Mouse (Mus musculus): ENCODE measurements around the gene Hdgfl2. TPM values are rescaled to one million over a fixed set of nuclear protein-coding genes. Genes with fewer than 3 reads are reported as not detected.
"Not testable (repeated sequence)": the region's sequence is repeated elsewhere in the genome, so short reads cannot be mapped to it uniquely, and the experiment has no call there.

Gene Hdgfl2
- total RNA-seq, 2 experiments from 2014 or later: 99.8 to 115 TPM

DNA sequence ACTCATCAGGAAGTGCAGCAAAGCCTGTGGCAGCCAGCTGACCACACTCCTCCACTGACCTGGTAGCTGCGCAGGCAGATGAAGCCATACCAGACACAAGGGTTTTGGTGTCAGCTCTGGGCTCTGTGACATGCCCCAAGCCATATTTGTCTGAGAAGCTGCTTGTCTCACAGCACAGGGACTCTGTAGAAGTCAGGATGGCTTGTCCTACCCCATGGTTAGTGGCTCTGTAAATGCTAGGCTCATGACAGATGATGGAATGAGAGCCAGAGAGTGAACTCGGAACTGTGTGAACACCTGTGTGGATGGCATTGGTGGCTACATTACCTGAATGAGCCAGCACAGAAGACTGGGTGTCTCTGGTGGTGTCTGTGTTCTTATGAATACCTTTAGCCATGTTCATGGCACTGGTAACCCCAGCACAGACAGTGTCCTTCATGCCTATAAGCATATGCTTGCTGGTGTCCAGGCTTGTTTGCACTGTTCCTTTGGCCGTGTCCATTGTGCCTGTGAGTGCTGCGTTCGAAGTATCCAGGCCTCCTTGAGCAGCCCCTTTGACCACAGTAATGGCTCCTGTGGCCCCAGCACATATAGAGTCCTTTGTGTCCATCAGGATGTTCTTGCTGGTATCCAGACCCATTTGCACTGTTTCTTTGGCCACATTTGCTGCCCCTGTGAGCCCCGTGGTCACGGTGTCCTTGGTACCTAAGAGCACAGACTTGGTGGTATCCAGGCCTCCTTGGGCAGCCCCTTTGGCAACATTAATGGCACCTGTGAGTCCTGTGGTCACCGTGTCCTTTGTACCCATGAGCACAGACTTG, 24.2 kb downstream of the Hdgfl2 start:
- DNase-seq (ENCODE audit: low spot score in 2 of 2): no peak

GRCm38 (mm10) chr17:56104821-56105220, 25.4 kb downstream of the Hdgfl2 start:
- DNase-seq (ENCODE audit: low spot score in 2 of 2): not testable (repeated sequence)

DNA sequence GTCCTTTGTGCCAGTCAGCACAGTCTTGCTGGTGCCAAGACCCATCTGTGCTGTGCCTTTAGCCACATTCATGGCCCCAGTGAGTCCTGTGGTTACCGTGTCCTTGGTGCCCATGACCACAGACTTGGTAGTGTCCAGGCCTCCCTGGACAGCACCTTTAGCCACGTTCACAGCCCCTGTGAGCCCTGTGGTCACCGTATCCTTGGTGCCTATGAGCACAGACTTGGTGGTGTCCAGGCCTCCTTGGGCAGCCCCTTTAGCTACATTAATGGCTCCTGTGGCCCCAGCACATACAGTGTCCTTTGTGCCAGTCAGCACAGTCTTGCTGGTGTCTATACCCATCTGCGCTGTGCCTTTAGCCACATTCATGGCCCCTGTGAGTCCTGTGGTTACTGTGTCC, 27.0 kb downstream of the Hdgfl2 start:
- DNase-seq (ENCODE audit: low spot score in 2 of 2): not testable (repeated sequence)

- no peak for DNase-seq (ENCODE audit: low spot score in 2 of 2)
Measured at GRCm38 (mm10) chr17:56106981-56107380, 27.5 kb downstream of the Hdgfl2 start.

DNA sequence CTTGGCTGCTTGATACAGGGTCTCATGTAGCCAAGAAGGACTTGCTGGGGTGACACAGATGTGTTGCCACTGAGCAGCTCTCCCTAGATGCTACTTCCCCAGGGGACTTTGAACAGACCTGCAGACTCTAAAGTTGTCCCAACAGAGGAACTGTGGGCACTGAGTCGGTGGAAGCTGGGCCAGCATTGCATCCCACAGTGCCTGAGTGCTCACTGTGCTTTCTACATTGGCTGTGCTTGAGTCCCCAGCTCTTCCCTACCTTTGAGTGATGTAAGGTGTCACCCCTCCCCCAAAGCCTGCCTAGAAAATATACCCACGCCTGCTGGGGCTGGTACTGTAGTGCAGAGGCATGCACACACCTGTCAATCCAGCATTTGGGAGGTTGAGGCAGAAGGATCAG, 28.3 kb downstream of the Hdgfl2 start:
- DNase-seq (ENCODE audit: low spot score in 2 of 2): no peak

DNA sequence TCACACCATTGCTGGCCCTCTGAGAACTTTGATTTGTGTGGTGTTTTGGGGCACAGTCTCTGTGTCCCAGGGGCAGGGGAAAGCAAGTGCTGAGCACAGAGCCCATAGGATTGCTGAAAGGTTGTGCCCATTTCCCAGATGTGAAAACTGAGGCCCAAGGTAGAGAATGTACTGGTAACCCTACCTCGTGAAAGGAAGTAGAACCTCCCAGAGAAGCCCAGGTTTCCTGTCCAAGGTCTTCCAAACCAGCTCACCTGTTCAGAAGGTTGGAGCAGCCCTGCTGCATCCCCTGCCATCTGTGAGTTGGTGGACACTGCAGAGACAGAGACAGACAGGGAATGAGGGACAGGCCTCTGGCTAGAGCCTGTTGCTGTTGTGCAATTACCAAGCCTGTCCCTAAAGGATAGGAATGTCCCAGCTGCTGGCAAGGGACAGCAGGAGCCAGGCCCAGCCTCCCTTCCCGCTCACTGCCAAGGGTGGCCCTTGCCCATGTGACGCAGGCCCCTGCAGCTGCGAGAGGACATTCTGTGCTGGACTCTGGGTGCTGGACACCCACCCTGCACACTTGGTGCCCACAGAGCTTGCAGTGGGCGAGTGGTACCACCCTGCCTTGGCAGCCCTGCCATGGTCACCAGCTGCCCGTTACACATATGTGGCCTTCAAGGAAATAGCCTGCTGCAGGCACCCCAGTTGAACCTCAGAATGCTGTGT, 29.1 kb downstream of the Hdgfl2 start:
- peak; percentile 50 to 57 for DNase-seq (ENCODE audit: low spot score in 2 of 2)

DNA sequence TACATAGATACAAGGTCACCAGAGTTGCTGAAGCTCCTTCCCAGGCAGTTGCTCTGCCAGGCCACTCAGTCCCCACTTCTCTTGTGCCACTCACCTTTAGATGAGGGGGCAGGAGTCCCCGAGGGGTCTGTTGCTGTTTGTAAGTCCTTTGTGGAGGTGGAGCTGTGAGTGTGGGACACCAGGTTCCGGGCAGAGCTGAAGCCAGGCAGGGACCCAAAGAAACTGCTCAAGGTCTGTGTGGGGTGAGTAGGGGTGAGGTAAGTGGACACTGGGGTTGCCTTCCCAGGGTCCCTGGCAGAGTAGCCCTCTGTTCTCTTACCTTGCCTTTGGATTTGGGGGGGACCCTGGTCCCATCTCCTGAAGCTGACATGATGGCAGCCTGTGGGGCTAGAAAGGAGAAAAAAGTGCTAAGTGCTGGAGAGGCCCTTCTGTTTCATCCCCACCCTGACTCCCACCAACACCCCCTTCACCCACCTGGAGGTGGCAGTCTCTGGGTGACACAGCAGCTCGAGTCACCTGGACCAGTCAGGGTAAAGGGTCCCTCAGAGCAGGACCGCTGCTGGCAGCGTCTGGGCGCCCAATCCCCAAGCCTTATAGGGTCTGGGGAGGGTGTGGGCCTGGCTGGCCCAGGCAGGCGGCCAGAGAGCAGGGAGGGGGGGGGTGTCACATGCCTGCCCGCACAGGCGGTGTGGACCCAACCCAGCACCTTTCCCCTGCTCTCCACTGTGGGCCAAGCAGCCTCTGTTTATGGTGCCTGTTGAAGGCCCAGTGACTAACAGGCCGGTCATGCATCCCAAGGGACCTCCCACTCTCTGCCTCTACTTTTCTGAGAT, 30.0 kb downstream of the Hdgfl2 start, which contains the start of gene Plin4:
Gene Plin4 (minus strand): TSS at position 585 of the 833 bp plus-strand sequence.
- no peak for DNase-seq (ENCODE audit: low spot score in 2 of 2)

DNA sequence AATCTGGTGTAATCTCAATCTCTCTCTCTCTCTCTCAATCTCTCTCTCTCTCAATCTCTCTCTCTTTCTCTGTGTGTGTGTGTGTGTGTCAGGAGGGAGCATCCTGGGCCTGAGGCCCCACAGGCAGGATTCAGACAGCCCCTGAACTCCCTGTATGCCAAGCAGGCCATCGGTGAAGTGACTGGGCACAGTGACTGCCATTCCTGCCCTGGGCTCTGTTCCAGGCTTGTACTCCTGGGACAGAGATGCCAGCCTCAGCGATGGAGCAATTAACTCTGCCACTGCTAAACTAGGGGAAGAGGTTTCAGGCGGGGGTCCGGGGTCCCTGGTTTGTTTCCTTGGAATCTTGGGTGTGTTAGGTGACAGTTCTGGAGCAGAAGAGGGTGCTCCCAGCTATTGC, 31.1 kb downstream of the Hdgfl2 start:
- peak in 1 of 2 experiments; percentile 47 for DNase-seq (ENCODE audit: low spot score in 2 of 2)

DNA sequence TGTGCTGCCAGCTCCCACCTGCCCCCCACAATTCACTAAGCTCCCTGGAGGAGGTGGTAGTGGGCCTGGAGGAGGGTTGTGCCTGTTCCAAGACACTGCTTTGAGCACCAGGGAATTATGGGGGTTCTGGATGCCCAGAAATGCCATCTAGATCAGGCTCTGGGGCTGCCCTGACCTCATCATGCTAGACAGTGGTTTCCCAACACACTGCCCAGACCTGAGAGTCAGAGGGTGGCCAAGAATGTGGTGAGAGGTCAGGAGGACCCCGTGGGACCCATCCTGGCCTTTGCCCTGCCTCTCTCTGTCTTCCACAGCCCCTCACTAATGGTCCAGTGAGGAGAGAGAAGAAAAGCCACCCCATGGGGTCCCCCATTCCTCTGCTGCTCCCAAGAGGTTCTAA, 31.6 kb downstream of the Hdgfl2 start:
- peak in 1 of 2 experiments; percentile 13 for DNase-seq (ENCODE audit: low spot score in 2 of 2)

DNA sequence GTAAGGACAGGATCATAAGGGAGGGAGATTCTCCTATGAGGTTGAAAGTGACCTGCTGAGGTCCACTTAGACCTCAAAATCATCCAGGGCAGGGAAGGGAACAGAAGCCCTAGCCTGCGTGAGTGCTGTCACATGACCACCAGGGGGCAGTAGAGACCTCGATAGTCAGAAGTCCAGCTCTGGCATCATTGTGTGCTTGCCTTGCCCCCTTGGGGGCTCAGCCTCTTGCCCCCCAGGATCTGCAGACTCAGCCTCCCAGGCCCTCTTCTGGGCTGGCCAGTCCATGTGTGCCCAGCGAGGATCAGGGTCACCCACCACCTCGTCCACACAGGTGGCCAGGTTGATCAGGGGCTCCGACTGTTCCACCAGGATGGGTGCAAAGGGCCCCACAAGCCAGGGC, 32.4 kb downstream of the Hdgfl2 start:
- peak; percentile 65 to 77 for DNase-seq (ENCODE audit: low spot score in 2 of 2)

GRCm38 (mm10) chr17:56112743-56113142, 33.3 kb downstream of the Hdgfl2 start:
- DNase-seq (ENCODE audit: low spot score in 2 of 2): no peak

DNA sequence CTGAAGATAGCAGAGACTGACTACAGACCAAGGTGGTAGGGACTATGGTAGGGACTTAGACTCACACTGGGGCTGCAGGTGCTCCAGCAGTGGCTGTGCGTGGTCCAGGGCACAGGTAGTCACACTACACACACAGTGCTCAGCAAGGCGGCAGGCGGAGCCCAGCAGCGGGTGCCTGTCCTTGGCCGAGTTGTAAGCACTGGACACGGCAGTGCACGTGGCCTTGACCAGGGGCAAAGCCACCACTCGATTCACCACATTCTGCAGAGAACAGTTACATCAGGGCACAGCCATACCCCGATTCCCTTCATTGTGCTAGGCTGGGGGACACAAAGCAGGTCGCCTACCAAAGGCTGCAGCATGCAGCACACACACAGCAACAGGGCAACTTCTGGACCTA, 36.8 kb downstream of the Hdgfl2 start:
- no peak for DNase-seq (ENCODE audit: low spot score in 2 of 2)

- DNase-seq (ENCODE audit: low spot score in 2 of 2): peak; percentile 49 to 68
Measured at GRCm38 (mm10) chr17:56117251-56117710, 37.8 kb downstream of the Hdgfl2 start, which contains the start of gene Plin5. TSS of gene Plin5 (minus strand) at chr17:56117596.

- no peak for DNase-seq (ENCODE audit: low spot score in 2 of 2)
Measured at GRCm38 (mm10) chr17:56119431-56119830, 40.0 kb downstream of the Hdgfl2 start.

DNA sequence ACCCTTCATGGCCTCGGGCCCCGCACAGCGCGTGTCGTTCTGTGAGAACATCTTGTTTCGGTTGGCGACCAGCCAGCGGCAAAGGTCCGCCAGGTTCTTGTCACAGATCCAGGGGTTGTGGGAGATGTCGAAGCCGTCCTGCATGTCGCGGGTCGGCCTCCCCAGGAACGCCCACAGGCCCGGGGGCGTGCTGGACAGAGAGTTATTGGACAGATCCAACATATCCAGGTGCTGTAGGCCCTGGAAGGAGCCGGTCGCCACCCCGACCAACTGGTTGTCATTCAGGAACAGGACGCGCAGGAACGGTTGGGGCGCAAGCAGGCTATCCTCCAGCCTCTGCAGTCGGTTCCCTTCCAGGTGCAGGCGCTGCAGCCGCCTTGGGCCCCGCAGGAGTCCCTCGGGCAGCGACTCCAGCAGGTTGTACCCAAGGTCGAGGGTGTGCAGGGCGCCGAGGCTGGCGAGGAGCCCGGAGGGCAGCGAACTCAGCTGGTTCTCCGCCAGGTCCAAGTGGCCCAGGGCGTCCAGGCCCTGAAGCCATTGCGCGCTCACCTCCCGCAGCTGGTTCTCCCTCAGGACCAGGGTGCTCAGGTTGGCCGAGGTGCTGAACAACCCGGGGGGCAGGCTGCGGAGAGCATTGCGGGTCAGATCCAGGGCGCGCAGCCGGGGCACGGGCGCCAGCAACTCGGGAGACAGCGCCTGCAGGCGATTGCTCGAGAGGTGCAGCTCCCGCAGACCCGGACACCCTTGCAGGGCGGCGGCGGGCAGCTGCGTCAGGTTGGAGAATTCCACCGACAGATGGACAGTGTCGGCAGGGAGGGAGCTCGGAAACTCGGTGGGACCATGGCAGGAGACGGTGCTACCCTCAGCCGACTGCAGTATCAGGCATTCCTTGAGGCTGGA, 40.8 kb downstream of the Hdgfl2 start:
- peak in 1 of 2 experiments; percentile 43 for DNase-seq (ENCODE audit: low spot score in 2 of 2)

- DNase-seq (ENCODE audit: low spot score in 2 of 2): no peak
Measured at GRCm38 (mm10) chr17:56121826-56122225, 42.4 kb downstream of the Hdgfl2 start, which contains the start of gene Lrg1. TSS of gene Lrg1 (minus strand) at chr17:56122001.

GRCm38 (mm10) chr17:56123161-56123560, 43.7 kb downstream of the Hdgfl2 start:
- no peak for DNase-seq (ENCODE audit: low spot score in 2 of 2)

DNA sequence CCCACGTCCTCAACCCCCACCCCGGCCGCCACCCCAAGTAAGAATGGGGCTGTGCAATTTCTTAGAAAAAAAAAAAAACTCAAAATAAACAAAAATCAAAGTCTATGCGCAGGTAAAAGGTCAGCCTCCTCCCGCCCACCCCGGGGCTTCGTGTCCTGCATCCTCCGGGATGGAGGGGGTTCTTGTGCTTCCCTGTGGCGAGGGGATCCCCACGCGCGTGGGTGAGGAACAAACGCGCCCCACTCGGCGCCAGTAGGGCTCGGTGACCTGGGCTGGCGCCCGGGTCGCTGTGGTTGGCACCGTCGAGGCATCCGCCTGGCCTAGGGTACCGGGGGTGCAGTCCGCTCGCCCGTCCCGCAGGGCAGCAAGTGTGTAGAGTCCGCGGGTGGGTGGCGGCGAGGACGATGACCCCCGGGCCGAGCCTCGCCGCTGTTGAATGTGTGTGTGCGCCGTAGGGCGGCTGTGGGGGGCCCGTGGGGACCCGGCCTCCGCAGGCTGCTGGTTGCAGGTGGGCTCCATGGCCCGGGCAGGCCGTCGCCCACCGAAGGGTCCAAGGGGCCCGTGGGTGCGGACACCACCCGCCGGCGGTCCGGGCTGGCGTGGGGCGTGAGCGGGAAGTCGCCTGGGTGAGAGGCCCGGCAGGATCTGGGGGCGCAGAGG, 44.4 kb downstream of the Hdgfl2 start:
- DNase-seq (ENCODE audit: low spot score in 2 of 2): no peak

Measured in layer of hippocampus, postnatal 10 days (tissue).